Mouse (Mus musculus): ENCODE data around the gene Ap2a2.

DNA sequence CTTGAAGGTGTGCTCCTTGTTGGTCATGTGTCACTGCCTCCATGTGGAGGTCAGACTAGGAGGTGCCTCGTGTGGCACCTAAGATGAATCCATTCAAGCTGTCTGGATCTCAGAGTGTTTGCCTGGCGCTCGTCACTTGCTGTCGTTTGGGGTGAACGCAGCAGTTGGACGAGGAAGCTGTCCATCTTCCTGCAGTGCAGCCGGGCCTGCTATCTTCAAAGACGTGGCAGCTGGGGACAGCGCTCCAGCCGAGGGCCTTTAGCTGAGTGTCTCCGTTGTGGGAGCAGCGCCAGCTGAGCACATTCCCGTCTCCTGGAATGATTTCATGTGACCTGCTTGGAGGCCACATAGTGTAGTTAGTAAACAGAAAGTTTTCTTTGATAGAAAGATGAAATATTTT, 50.8 kb downstream of the Ap2a2 start:
- no peak for TF ChIP-seq CTCF (IDR thresholded peaks at IDR 0.05)
- TF ChIP-seq EP300 (IDR thresholded peaks at IDR 0.05) = no peak
